Mouse (Mus musculus) embryonic facial prominence, embryonic 12.5 days (tissue): Measurements from ENCODE around the gene Slitrk4. TPM values are rescaled to one million over a fixed set of nuclear protein-coding genes. Genes with fewer than 3 reads are reported as not detected.

Experiments used
- ATAC-seq: fragments of 200-750 bp; cut with Nextera tagmentation; 2 replicates; pipeline ENCODE4 v1.8.0; 2017; ENCODE audit not compliant: insufficient number of reproducible peaks, insufficient read depth, low FRiP score, low TSS enrichment
- H3K27ac ChIP-seq: fragments of 300-500 bp; sonication (generic); 2 replicates; pipeline ENCODE4 v1.5.1; 2016; ENCODE audit warnings: mild to moderate bottlenecking
- H3K27me3 ChIP-seq: fragments of 300-500 bp; sonication (generic); 2 replicates; pipeline ENCODE4 v1.6.1; 2016; ENCODE audit warnings: mild to moderate bottlenecking, moderate library complexity
- H3K36me3 ChIP-seq: fragments of 300-500 bp; sonication (generic); 2 replicates; pipeline ENCODE4 v1.6.1; 2016; ENCODE audit warnings: mild to moderate bottlenecking
- H3K4me1 ChIP-seq: fragments of 300-500 bp; sonication (generic); 2 replicates; pipeline ENCODE4 v1.6.1; 2016
- H3K4me2 ChIP-seq: fragments of 300-500 bp; sonication (generic); replicated peaks from 2 replicates; pipeline ENCODE4 v1.6.1; 2016; ENCODE audit warnings: mild to moderate bottlenecking, moderate library complexity
- H3K4me3 ChIP-seq: fragments of 300-500 bp; sonication (generic); 2 replicates; pipeline ENCODE4 v1.5.1; 2016; ENCODE audit warnings: mild to moderate bottlenecking
- H3K9ac ChIP-seq: fragments of 300-500 bp; sonication (generic); 2 replicates; pipeline ENCODE4 v1.6.1; 2016; ENCODE audit warnings: mild to moderate bottlenecking, moderate library complexity
- H3K9me3 ChIP-seq: fragments of 300-500 bp; sonication (generic); 2 replicates; pipeline ENCODE4 v1.6.1; 2016; ENCODE audit warnings: mild to moderate bottlenecking, moderate library complexity
- WGBS: fragments of 180-500 bp; shearing (Covaris S2); methylation state at CpG from one replicate; pipeline ENCODE4 v1.1.7; 2016; 5-methylcytosine and 5-hydroxymethylcytosine counted together
- polyA plus RNA-seq: library from polyadenylated mRNA; unstranded; fragments of >200 nt; fragmentation: Nextera tagmentation; extraction: Ambion mirVana; gene quantifications from 2 replicates; pipeline ENCODE4 v1.2.1, GENCODE M21; 2016

The Slitrk4 gene
- 3.8 and 4.4 TPM in 2 replicates for polyA plus RNA-seq

DNA sequence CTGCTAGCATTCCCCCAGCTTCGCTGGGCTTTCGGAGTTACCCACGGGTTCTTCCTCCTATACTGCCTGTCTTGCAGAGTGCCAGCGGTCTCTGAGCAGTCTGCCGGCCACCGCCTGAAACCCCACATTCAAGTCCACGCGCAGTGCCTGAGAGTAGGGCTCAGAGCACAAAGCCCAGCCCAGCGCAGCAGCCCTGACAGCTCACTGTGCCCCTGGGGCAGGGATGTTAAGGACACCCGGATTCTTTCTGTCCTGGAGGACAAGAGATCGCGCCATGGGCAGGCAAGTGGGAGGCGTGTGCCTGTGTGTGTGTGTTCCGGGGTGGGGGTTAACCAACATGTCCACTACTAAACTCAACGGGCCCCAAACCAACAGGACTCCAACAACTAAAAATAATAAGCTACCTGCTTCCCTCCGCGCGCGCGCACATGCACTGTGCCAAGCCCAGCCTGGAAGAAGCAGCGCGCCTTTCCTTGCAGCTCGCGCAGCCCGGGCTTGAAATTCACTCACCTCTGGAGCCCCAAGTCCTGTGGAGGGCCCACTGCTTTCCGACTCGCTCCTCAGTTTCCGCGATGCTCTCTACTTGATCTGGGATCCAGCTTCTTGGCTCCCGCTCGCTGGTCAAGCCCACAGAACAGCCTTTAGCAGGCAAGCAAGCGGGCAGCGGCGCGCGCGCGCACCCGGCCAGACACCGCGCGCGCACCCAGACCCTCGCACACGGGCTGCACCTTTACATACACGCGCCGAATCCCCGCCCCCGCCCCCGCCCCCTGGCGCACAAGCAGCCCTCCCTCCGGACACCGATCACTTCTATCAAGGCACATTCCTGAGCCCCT, at the start of gene Slitrk4:
TSS of gene Slitrk4 (minus strand) at position 707 of the 836 bp plus-strand sequence.
- no peaks in the 10 kb centered on the region for H3K36me3 ChIP-seq
- 13% methylated on average over 44 of the region's 54 CpGs for WGBS
- peak; percentile 86 for ATAC-seq
- peak within 1 kb of the TSS; percentile 73 for H3K4me2 ChIP-seq
- H3K9me3 ChIP-seq, result no peaks in the 10 kb centered on the region
- no peak within 1 kb of the TSS for H3K27ac ChIP-seq
- peak within 1 kb of the TSS; percentile 38; the same call in 1 of the 2 replicates for H3K9ac ChIP-seq
- no peaks in the 10 kb centered on the region for H3K4me1 ChIP-seq
- H3K27me3 ChIP-seq, result 0 out of 2 replicates have a peak, but pooled peaks cover 3% of the 10 kb centered on the region
- peak within 1 kb of the TSS; percentile 45 for H3K4me3 ChIP-seq

DNA sequence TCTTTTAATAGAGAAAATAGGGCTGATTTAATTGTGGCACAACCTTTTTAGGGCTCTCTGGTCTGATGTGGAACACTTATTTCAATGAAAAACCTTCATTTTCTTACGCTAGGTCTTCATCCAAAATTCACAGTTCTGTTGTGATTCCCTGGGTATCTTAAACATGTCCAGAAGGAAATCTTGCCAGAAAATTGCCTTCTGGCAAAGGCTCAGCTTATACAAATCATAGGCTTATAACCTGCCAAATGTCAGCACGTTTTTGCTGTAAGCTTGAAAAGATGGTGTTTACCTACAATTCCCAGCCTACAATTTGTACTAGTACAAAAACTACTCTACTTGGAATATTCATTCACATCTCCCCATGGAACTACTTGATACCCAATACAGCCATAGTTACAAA, 42.7 kb upstream of the Slitrk4 start:
- Histone ChIP-seq H3K36me3 (no peaks in the 10 kb centered on the region), H3K9ac (no peak overlapping the region), H3K9me3 (no peaks in the 10 kb centered on the region), H3K4me1 (no peaks in the 10 kb centered on the region), H3K4me3 (no peak overlapping the region), H3K4me2 (no peak overlapping the region), H3K27ac (no peak overlapping the region), H3K27me3 (no peaks in the 10 kb centered on the region)
- 76% methylated on average over 2 of the region's 2 CpGs for WGBS
- ATAC-seq, result no peak

DNA sequence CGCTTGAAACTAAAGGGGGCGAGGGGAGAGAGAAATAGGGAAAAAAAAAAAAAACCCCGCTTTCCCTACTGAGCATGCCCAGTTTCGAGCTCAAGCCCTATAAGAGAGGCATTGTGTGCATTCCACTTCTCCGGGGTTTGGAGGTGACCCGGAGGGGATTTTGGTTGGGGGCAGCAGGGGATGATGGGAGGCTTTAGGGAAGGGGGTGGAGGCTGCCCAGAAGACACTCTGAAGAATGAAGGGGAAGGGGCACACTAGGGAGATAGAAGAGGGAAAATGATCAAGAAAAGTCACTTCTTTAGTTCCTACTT, 1.1 kb upstream of the Slitrk4 start:
- Histone ChIP-seq H3K4me3 (no peak overlapping the region), H3K4me1 (no peaks in the 10 kb centered on the region)
- WGBS, result 25% methylated on average over 6 of the region's 6 CpGs

DNA sequence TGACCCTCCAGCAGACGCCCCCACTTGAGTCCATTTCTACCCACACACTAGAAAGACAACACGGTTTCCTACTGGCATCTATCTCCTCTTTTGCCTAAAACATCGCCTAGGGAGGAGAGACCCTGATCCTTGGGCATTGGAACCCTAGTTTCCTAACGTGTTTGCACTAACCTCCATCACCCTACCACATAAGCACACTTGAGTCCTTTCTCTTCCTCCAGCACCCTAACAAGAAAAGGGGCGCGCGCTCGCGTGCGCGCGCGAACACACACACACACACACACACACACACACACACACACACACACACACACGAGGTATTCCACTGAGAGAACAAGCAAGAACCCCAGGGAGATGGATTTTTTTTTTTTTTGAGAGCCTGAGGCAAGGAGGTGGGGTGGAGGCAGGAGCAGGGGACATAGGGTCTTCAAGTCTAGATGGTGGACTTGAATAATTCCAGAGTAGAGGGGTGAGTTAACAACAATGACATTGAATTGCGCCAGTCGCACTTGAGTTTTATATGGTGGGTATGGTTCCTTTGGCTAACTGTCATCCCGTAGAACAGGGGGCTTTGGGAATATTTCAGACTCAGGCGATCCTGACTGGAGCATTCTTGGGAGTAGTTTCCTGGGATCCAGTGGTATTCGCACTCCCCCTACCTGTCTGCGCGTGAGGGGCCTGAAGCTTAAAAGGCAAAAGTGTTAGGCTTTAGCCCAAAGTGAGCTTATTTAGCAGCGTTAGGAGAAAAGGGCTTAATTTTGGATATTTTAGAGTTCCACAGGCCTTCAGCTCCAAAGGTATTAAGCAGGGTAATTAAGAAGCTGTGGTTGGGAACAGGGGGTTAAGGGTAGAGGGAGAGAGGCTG, 562 bp upstream of the Slitrk4 start:
- no peak overlapping the region for H3K9ac ChIP-seq
- no peak for ATAC-seq
- 15% methylated on average over 22 of the region's 22 CpGs for WGBS

More for the DNA sequence above, 1.1 kb upstream of the Slitrk4 start:
- Histone ChIP-seq H3K9ac (no peak overlapping the region), H3K36me3 (no peaks in the 10 kb centered on the region), H3K27me3 (0 out of 2 replicates have a peak, but pooled peaks cover 3% of the 10 kb centered on the region), H3K27ac (no peak overlapping the region), H3K4me2 (peak overlapping the region; percentile 73), H3K9me3 (no peaks in the 10 kb centered on the region)
- ATAC-seq, result no peak

DNA sequence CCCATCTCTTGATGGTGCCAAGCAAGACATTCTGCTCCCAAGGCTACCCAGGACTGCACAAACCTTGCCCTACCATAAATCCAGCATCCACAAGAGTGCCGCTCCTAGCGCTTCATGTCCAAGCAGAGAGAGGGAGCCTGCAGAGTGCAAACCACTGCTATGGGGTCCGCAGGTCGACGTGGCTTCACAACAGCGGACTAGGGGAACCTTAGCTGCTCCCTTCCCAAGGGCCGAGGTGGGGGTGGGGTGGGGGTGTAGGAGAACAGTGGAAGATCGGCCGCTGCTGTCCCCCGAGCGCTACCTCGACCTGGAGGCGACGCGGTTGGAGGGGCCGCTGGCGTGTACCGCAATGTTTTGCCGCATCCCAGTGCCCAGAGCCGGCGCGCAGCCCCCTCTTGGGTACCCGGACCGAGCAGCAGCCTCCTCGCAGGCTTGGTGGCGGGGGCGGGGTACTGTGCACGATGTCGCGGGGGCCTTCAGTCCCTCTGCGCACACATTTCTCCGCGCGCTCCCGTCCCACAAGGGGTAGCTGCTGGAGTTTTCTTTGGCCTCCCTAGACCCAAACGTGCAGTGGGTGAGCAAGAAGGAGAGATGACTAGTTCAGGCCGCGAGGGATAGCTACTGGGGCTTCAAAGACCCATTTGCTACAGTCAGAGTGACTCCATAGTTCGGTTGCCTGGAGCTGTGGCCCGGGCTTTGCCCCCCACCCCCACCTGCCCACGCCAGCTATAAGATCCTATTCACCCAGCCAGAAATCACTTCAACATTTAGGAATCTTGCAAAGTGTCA, 1.1 kb downstream of the Slitrk4 start:
- H3K9ac ChIP-seq, result peak overlapping the region; percentile 38; the same call in 1 of the 2 replicates
- H3K4me2 ChIP-seq, result peak overlapping the region; percentile 73
- no peak overlapping the region for H3K27ac ChIP-seq
- H3K36me3 ChIP-seq, result no peaks in the 10 kb centered on the region
- WGBS, result 14% methylated on average over 39 of the region's 41 CpGs
- 0 out of 2 replicates have a peak, but pooled peaks cover 3% of the 10 kb centered on the region for H3K27me3 ChIP-seq
- peak; percentile 26; the same call in 1 of the 2 replicates for ATAC-seq
- peak overlapping the region; percentile 45 for H3K4me3 ChIP-seq
- no peaks in the 10 kb centered on the region for H3K4me1 ChIP-seq
- no peaks in the 10 kb centered on the region for H3K9me3 ChIP-seq

More for the DNA sequence above, 562 bp upstream of the Slitrk4 start:
- no peaks in the 10 kb centered on the region for H3K36me3 ChIP-seq
- H3K4me2 ChIP-seq, result peak overlapping the region; percentile 73
- H3K9me3 ChIP-seq, result no peaks in the 10 kb centered on the region
- 0 out of 2 replicates have a peak, but pooled peaks cover 3% of the 10 kb centered on the region for H3K27me3 ChIP-seq
- H3K4me1 ChIP-seq, result no peaks in the 10 kb centered on the region
- H3K4me3 ChIP-seq, result peak overlapping the region; percentile 45
- H3K27ac ChIP-seq, result no peak overlapping the region

DNA sequence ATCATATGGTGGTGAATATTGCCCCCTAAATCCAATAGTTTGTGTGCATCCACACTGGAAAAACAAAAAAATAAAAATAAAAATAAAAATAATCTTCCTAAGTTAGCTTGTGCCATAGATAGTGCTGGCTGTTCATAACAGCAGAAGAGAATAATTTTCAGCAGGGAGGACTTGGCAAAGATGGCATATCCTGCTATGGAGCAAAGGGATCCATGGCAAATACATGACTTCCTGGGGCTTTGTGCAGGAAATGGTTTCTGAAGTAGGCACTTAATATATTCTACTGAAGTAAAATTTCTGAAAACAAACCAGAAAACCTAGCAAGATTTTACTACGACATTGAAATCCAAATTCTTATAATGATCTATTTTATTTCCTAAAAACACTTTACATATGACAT, 13.3 kb downstream of the Slitrk4 start:
- Histone ChIP-seq H3K36me3 (no peaks in the 10 kb centered on the region), H3K9ac (no peak overlapping the region), H3K4me1 (no peaks in the 10 kb centered on the region), H3K9me3 (no peaks in the 10 kb centered on the region), H3K27ac (no peak overlapping the region), H3K4me3 (no peak overlapping the region), H3K27me3 (no peaks in the 10 kb centered on the region), H3K4me2 (no peak overlapping the region)
- WGBS, result 74% methylated on average over 1 of the region's 1 CpGs
- ATAC-seq, result no peak

Other genes starting within 250 kb of the Slitrk4 start
- not detected in 2 replicates for gene Gm6760, start 124.8 kb downstream of the Slitrk4 start, polyA plus RNA-seq
- 0.62 and 1.4 TPM in 2 replicates for gene 3830417A13Rik, start 103.4 kb downstream of the Slitrk4 start, polyA plus RNA-seq